Mouse (Mus musculus) adrenal gland, adult 2 months (tissue): ENCODE data around the gene Sgo2a. TPM values are rescaled to one million over a fixed set of nuclear protein-coding genes. Genes with fewer than 3 reads are reported as not detected.
"Not testable (repeated sequence)": the region's sequence is repeated elsewhere in the genome, so short reads cannot be mapped to it uniquely, and the experiment has no call there.

Experiments
- DNase-seq: peaks from one replicate; pipeline ENCODE4 v3.0.0; 2021
- polyA plus RNA-seq: library from polyadenylated mRNA; depleted of rRNA; stranded (reverse); fragments of >200 nt; gene quantifications from 2 replicates; pipeline ENCODE4 v1.2.3, GENCODE M21; 2012
- total RNA-seq, 2 experiments: library from RNA; stranded (reverse); gene quantifications; 2 replicates each; pipeline ENCODE4 v1.2.3; 2021

Gene Sgo2a
- total and polyA plus RNA-seq, 3 experiments, result 0.13 to 0.66 (median 0.66) TPM

- peak; percentile 65 for DNase-seq
These were observed 35.5 kb downstream of the Sgo2a start for GRCm38 (mm10) chr1:58031160-58031769.

- DNase-seq, result not testable (repeated sequence)
These were observed 41.5 kb downstream of the Sgo2a start for GRCm38 (mm10) chr1:58037306-58037705.

- no peak for DNase-seq
These were observed 49.3 kb downstream of the Sgo2a start for GRCm38 (mm10) chr1:58045076-58045475.

GRCm38 (mm10) chr1:58045546-58045945 is 49.8 kb downstream of the Sgo2a start:
- DNase-seq, result no peak

GRCm38 (mm10) chr1:58046721-58047290 is 51.0 kb downstream of the Sgo2a start:
- DNase-seq, result no peak

GRCm38 (mm10) chr1:58049126-58049525 is 53.4 kb downstream of the Sgo2a start:
- no peak for DNase-seq

GRCm38 (mm10) chr1:58055598-58055997 is 59.8 kb downstream of the Sgo2a start:
- no peak for DNase-seq

- DNase-seq, result no peak
These were observed 60.5 kb downstream of the Sgo2a start for GRCm38 (mm10) chr1:58056074-58056807.

- peak; percentile 33 for DNase-seq
These were observed 61.2 kb downstream of the Sgo2a start for GRCm38 (mm10) chr1:58056939-58057338.

- DNase-seq, result peak; percentile 54
These were observed 63.1 kb downstream of the Sgo2a start for GRCm38 (mm10) chr1:58058846-58059245.

- DNase-seq, result no peak
These were observed 66.4 kb downstream of the Sgo2a start for GRCm38 (mm10) chr1:58062131-58062530.

GRCm38 (mm10) chr1:58065151-58065550 is 69.4 kb downstream of the Sgo2a start:
- DNase-seq, result no peak

GRCm38 (mm10) chr1:58065606-58066005 is 69.8 kb downstream of the Sgo2a start:
- no peak for DNase-seq

- DNase-seq, result no peak
These were observed 73.4 kb downstream of the Sgo2a start for GRCm38 (mm10) chr1:58069181-58069580.

GRCm38 (mm10) chr1:58070091-58070490 is 74.3 kb downstream of the Sgo2a start:
- peak; percentile 28 for DNase-seq

- peak; percentile 41 for DNase-seq
These were observed 75.2 kb downstream of the Sgo2a start for GRCm38 (mm10) chr1:58071006-58071405.

GRCm38 (mm10) chr1:58071509-58071908 is 75.7 kb downstream of the Sgo2a start:
- DNase-seq, result no peak

- DNase-seq, result no peak
These were observed 76.6 kb downstream of the Sgo2a start for GRCm38 (mm10) chr1:58072416-58072815.

GRCm38 (mm10) chr1:58072991-58073730 is 77.4 kb downstream of the Sgo2a start:
- DNase-seq, result no peak

- no peak for DNase-seq
These were observed 78.5 kb downstream of the Sgo2a start for GRCm38 (mm10) chr1:58074266-58074665.
